Mouse (Mus musculus): ENCODE data around the gene 2410002F23Rik. TPM values are rescaled to one million over a fixed set of nuclear protein-coding genes. Genes with fewer than 3 reads are reported as not detected.
"Not testable (repeated sequence)": the region's sequence is repeated elsewhere in the genome, so short reads cannot be mapped to it uniquely, and the experiment has no call there.

2410002F23Rik gene
- 219 and 222 TPM in 2 replicates for polyA plus RNA-seq (2015; fragmentation: Nextera tagmentation; extraction: Ambion mirVana)

DNA sequence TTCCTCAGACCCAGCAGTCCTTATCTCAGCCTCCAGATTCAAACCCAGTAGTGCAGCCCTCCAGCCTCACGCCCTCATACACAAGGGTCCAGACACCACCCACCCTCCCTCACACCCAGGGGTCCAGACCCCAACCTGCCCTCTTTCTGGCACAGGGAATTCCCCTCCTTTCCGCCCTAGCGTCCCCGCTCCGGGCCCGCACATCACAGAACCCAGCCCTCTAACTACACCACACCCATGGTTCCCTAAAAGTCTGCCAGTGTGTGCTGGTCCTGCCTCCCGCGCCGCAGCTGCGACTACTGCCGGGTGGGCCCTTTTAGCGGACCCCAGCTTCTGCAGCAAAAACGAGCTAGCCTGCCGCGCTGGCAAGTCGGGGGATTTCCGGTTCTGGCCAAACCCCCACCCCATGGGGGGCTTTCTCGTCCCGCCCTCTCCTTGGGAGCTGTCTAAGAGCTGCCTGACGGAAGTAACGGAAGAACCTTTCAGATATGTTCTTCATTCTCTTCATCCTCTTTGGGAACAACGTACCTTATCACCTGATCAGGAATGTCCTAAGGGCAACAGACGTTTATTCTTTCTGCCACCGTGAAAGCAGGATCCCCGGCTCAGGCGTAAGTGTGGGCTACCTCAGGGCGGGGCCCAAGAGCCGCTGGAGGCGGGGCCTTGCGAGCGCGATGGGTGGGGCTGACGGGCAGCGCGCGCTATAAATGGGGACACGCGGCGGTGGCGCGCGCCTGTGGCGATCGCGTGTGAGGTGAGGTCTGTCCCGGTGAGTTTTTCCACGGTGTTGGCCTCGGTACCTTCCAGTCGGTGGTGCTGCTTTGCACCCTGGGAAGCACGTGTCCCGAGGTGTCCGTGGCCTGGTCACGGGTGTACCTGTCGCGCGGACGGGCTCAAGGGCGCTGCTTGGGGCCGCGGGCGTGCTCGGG lies at the start of gene 2410002F23Rik, which contains the start of gene 1700028J19Rik:
Gene 2410002F23Rik (plus strand): TSS at position 668 of the 929 bp plus-strand sequence.
Gene 1700028J19Rik (minus strand): TSS at position 641 of the 929 bp plus-strand sequence.
- Histone ChIP-seq H3K9me3 (no peaks in the 10 kb centered on the region), H3K9ac (replicated peaks) (peak within 1 kb of the TSS; percentile 91), H3K4me3 (peak within 1 kb of the TSS; percentile 94), H3K27me3 (no peaks in the 10 kb centered on the region; the same call in 1 of the 2 replicates), H3K36me3 (peaks cover 27% of the 10 kb centered on the region), H3K4me1 (peaks cover 36% of the 10 kb centered on the region), H3K27ac (replicated peaks) (peak within 1 kb of the TSS; percentile 96), H3K4me2 (replicated peaks) (peak within 1 kb of the TSS; percentile 69)
- peak; percentile 86 for ATAC-seq (replicated peaks)
- under 1% methylated on average over 62 of the region's 62 CpGs for WGBS

DNA sequence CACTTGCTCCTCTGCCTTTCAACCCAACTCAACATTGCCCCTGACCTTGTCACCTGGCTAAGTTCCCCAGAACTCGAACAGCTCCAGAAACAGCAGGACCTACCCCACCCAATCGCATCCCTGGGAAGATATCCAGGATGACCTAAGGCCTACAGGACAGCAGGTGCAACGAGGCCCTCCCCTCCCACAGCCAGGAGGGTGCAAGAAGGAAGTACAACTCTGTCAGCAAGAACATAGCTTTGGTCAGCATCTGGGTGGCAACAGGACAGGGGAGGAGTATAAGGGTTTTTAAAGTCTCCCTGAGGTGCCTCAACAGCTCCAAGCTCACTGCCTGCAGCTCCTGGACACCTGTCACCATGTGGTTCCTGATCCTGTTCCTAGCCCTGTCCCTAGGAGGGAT lies 48.6 kb upstream of the 2410002F23Rik start, which contains the start of gene Klk1b3:
Gene Klk1b3 (plus strand): TSS at position 301 of the 400 bp plus-strand sequence.
- H3K4me1 ChIP-seq = no peaks in the 10 kb centered on the region
- no peak within 1 kb of the TSS for H3K27ac ChIP-seq (replicated peaks)
- H3K27me3 ChIP-seq = no peaks in the 10 kb centered on the region
- H3K9me3 ChIP-seq = no peaks in the 10 kb centered on the region
- no peak for ATAC-seq (replicated peaks)
- H3K4me2 ChIP-seq (replicated peaks) = no peak within 1 kb of the TSS
- 67% methylated on average over 3 of the region's 3 CpGs for WGBS
- H3K9ac ChIP-seq (replicated peaks) = no peak within 1 kb of the TSS
- no peak within 1 kb of the TSS for H3K4me3 ChIP-seq
- no peaks in the 10 kb centered on the region for H3K36me3 ChIP-seq

DNA sequence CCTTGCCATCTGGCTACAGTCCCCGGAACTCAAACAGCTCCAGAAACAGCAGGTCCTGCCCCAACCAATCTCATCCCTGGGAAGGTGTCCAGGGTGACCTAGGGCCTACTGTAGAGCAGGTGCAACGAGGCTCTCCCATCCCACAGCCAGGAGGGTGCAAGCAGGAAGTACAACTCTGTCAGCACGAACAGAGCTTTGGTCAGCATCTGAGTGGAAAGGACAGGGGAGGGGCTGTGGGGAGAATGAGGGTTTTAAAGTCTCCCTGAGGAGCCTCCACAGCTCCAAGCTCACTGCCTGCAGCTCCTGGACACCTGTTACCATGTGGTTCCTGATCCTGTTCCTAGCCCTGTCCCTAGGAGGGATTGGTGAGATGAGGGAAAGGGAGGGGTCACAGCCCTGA lies 39.4 kb upstream of the 2410002F23Rik start, which contains the start of gene Klk1b4:
Gene Klk1b4 (plus strand): TSS at position 301 of the 400 bp plus-strand sequence.
- not testable (repeated sequence) for ATAC-seq (replicated peaks)

DNA sequence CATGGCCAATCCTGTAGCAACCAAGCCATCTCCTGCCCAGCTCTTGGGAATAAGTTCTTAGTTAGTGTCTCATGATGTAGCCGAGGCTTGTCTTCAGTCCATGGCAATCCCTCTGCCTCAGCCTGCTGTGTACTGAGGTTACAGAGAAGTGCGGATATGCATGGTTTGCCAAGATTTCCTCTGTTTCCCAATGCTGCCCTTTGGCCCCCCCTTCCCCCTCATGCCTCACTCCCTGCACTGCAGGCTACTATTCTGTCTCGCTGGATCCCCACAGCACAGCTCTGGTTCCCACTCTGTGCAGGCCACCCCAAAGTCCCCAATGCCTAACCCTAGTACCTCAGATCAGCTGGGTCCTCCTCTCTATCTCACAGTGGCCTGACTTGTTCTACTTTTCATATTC lies 38.2 kb upstream of the 2410002F23Rik start:
- no peak overlapping the region for H3K4me3 ChIP-seq
- no peaks in the 10 kb centered on the region for H3K27me3 ChIP-seq
- H3K27ac ChIP-seq (replicated peaks) = no peak overlapping the region
- WGBS = 84% methylated on average over 3 of the region's 3 CpGs
- no peak overlapping the region for H3K9ac ChIP-seq (replicated peaks)
- H3K36me3 ChIP-seq = no peaks in the 10 kb centered on the region
- no peaks in the 10 kb centered on the region for H3K9me3 ChIP-seq
- ATAC-seq (replicated peaks) = no peak
- no peak overlapping the region for H3K4me2 ChIP-seq (replicated peaks)
- H3K4me1 ChIP-seq = no peaks in the 10 kb centered on the region

More for the DNA sequence above, 39.4 kb upstream of the 2410002F23Rik start, which contains the start of gene Klk1b4:
- not testable (repeated sequence) for H3K4me3 ChIP-seq; H3K9ac ChIP-seq (replicated peaks); H3K4me1 ChIP-seq; H3K27me3 ChIP-seq; H3K9me3 ChIP-seq; H3K4me2 ChIP-seq (replicated peaks); H3K27ac ChIP-seq (replicated peaks); H3K36me3 ChIP-seq
- 48% methylated on average over 3 of the region's 3 CpGs for WGBS

DNA sequence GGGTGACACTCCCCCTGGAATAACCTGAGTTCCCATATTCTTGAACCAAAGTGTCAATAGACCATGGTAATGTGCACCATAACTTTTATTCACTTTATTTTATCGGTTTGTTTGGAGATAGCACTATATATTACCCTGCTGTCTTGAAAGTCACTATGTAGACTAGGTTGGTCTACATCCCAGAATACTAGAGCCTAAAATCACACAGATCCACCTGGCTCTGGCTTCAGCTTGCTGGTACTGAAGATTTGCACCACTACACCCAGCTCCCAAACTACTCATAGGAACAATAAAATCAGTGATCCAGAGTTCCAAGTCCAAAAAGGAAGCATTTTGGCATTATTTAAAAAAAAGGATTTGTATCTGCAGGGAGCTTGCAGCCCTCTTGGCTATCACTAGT lies 30.9 kb upstream of the 2410002F23Rik start, which contains the start of gene Klk1b5:
Gene Klk1b5 (plus strand): TSS at position 301 of the 400 bp plus-strand sequence.
- no peaks in the 10 kb centered on the region for H3K36me3 ChIP-seq
- H3K4me3 ChIP-seq = no peak within 1 kb of the TSS
- no peaks in the 10 kb centered on the region for H3K4me1 ChIP-seq
- no peak within 1 kb of the TSS for H3K9ac ChIP-seq (replicated peaks)
- 91% methylated on average over 1 of the region's 1 CpGs for WGBS
- H3K27ac ChIP-seq (replicated peaks) = no peak within 1 kb of the TSS
- H3K4me2 ChIP-seq (replicated peaks) = no peak within 1 kb of the TSS
- no peak for ATAC-seq (replicated peaks)
- H3K27me3 ChIP-seq = no peaks in the 10 kb centered on the region
- H3K9me3 ChIP-seq = no peaks in the 10 kb centered on the region

DNA sequence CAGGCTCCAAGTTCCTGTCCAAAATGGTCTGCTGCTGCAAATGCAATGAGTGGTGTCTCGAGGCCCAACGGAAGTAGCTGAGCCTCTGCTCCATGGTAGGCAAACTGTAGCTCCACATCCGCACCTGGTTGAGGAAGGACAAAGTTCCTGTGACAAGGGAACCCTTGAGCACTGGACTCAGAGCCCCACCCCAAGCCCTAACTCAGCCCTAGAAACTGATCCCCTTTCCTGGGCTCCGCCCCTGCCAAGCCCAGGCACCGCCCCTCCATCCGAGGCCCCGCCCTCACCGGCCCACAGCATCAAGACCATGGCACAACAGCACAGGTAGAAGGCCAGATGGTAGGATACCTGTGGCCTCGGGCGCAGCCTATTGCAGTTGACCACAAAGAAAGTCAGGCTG lies 24.9 kb upstream of the 2410002F23Rik start:
- H3K9ac ChIP-seq (replicated peaks); H3K4me3 ChIP-seq; H3K4me1 ChIP-seq; H3K4me2 ChIP-seq (replicated peaks); H3K27ac ChIP-seq (replicated peaks); H3K9me3 ChIP-seq; H3K36me3 ChIP-seq; ATAC-seq (replicated peaks); H3K27me3 ChIP-seq: not testable (repeated sequence)
- WGBS = 79% methylated on average over 10 of the region's 10 CpGs

- H3K4me3 ChIP-seq; H3K27ac ChIP-seq (replicated peaks); H3K36me3 ChIP-seq; H3K4me1 ChIP-seq; H3K27me3 ChIP-seq; H3K9me3 ChIP-seq; H3K9ac ChIP-seq (replicated peaks); H3K4me2 ChIP-seq (replicated peaks); ATAC-seq (replicated peaks): not testable (repeated sequence)
- WGBS = 83% methylated on average over 6 of the region's 6 CpGs
Observed at GRCm38 (mm10) chr7:44222335-44222734, 24.2 kb upstream of the 2410002F23Rik start.

DNA sequence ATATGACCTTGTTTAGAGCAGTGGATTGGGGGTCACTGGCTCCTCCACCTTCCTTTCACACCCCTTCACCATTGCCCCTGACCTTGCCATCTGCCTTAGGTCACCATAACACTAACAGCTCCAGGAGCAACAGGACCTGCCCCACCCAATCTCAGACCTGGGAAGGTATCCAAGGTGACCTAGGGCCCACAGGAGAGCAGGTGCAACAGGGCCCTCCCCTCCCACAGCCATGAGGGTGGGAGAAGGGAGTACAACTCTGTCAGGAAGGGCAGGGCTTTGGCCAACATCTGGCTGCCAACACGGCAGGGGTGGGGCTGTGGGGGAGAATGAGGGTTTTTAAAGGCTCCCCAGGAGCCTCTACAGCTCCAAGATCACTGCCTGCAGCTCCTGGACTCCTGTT lies 21.4 kb upstream of the 2410002F23Rik start, which contains the start of gene Klk1:
Gene Klk1 (plus strand): TSS at position 285 of the 400 bp plus-strand sequence.
- no peaks in the 10 kb centered on the region for H3K27me3 ChIP-seq
- no peak within 1 kb of the TSS for H3K27ac ChIP-seq (replicated peaks)
- no peak within 1 kb of the TSS for H3K4me3 ChIP-seq
- ATAC-seq (replicated peaks) = no peak
- H3K36me3 ChIP-seq = no peaks in the 10 kb centered on the region
- H3K4me1 ChIP-seq = no peaks in the 10 kb centered on the region
- no peaks in the 10 kb centered on the region for H3K9me3 ChIP-seq
- H3K9ac ChIP-seq (replicated peaks) = no peak within 1 kb of the TSS
- WGBS = 45% methylated on average over 1 of the region's 1 CpGs
- H3K4me2 ChIP-seq (replicated peaks) = no peak within 1 kb of the TSS

- WGBS = 68% methylated on average over 3 of the region's 3 CpGs
- no peaks in the 10 kb centered on the region for H3K27me3 ChIP-seq
- H3K9ac ChIP-seq (replicated peaks) = no peak within 1 kb of the TSS
- H3K27ac ChIP-seq (replicated peaks) = no peak within 1 kb of the TSS
- H3K4me3 ChIP-seq = no peak within 1 kb of the TSS
- no peak for ATAC-seq (replicated peaks)
- no peak within 1 kb of the TSS for H3K4me2 ChIP-seq (replicated peaks)
- H3K9me3 ChIP-seq = no peaks in the 10 kb centered on the region
- H3K36me3 ChIP-seq = no peaks in the 10 kb centered on the region
- no peaks in the 10 kb centered on the region for H3K4me1 ChIP-seq
Observed at GRCm38 (mm10) chr7:44235909-44236308, 10.6 kb upstream of the 2410002F23Rik start, which contains the start of gene Gm36864. Gm36864 (plus strand) TSS chr7:44236177.

- Histone ChIP-seq H3K36me3 (no peaks in the 10 kb centered on the region), H3K4me1 (no peaks in the 10 kb centered on the region), H3K4me2 (replicated peaks) (no peak overlapping the region), H3K4me3 (no peak overlapping the region), H3K27me3 (no peaks in the 10 kb centered on the region; the same call in 1 of the 2 replicates), H3K9me3 (no peaks in the 10 kb centered on the region), H3K9ac (replicated peaks) (no peak overlapping the region), H3K27ac (replicated peaks) (no peak overlapping the region)
- ATAC-seq (replicated peaks) = no peak
- 51% methylated on average over 2 of the region's 2 CpGs for WGBS
Observed at GRCm38 (mm10) chr7:44239913-44240312, 6.6 kb upstream of the 2410002F23Rik start.

DNA sequence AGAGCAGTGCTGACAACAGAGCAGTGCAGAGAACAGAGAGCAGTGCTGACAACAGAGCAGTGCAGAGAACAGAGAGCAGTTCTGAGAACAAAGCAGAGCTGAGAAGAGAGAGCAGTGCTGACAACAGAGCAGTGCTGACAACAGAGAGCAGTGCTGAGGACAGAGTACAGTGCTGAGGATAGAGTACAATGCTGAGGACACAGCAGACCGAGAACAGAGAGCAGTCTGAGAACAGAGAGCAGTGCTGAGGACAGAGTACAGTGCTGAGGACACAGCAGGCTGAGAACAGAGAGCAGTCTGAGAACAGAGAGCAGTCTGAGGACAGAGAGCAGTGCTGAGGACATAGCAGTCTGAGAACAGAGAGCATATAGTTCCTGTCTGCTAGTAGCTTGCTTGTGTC lies 5.8 kb upstream of the 2410002F23Rik start:
- H3K9ac ChIP-seq (replicated peaks) = no peak overlapping the region
- 70% methylated on average over 1 of the region's 1 CpGs for WGBS
- no peaks in the 10 kb centered on the region; the same call in 1 of the 2 replicates for H3K27me3 ChIP-seq

GRCm38 (mm10) chr7:44241163-44241562 lies 5.4 kb upstream of the 2410002F23Rik start:
- H3K9me3 ChIP-seq = no peaks in the 10 kb centered on the region
- no peak for ATAC-seq (replicated peaks)
- H3K9ac ChIP-seq (replicated peaks) = no peak overlapping the region
- H3K4me1 ChIP-seq = peaks cover 9% of the 10 kb centered on the region
- no peak overlapping the region for H3K27ac ChIP-seq (replicated peaks)
- H3K27me3 ChIP-seq = no peaks in the 10 kb centered on the region; the same call in 1 of the 2 replicates
- H3K36me3 ChIP-seq = no peaks in the 10 kb centered on the region
- WGBS = 71% methylated on average over 2 of the region's 2 CpGs
- no peak overlapping the region for H3K4me3 ChIP-seq
- no peak overlapping the region for H3K4me2 ChIP-seq (replicated peaks)

More for the DNA sequence above, 5.8 kb upstream of the 2410002F23Rik start:
- no peaks in the 10 kb centered on the region for H3K36me3 ChIP-seq
- H3K4me1 ChIP-seq = peaks cover 7% of the 10 kb centered on the region
- no peak overlapping the region for H3K4me3 ChIP-seq
- H3K9me3 ChIP-seq = no peaks in the 10 kb centered on the region
- H3K4me2 ChIP-seq (replicated peaks) = no peak overlapping the region
- no peak for ATAC-seq (replicated peaks)
- H3K27ac ChIP-seq (replicated peaks) = no peak overlapping the region

All from forebrain, embryonic 15.5 days (tissue).